Mouse (Mus musculus) stomach, postnatal 0 days (tissue): ENCODE results near the gene Fam53b.

Experiments
- CTCF ChIP-seq: IDR thresholded peaks from 2 replicates; pipeline ENCODE4 v1.5.1; 2016; ENCODE audit warnings: antibody characterized with exemption, low read depth, mild to moderate bottlenecking, moderate library complexity
- EP300 ChIP-seq: optimal IDR thresholded peaks from 2 replicates; pipeline ENCODE3; 2016; ENCODE audit warnings: antibody characterized with exemption

DNA sequence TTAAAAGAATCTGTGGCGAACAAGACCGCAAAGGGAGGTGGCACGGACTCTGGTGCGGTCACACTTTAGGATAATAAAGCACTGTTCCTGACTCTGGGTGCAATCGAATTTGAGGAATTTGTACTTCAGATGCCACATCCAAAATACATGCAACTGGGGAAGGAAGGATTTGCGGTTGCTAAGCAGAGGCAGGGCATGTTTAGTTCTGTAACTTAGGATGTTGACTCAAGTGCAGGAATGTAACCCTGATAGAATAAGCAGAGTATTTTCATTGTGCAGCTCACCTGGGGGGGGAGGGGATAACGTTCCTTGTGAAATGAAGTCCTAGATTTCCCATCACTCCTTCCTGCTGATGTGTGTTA is 384 bp upstream of the Fam53b start:
- TF ChIP-seq CTCF (no peak), EP300 (no peak)
